Mouse (Mus musculus) heart, adult 8-10 months (tissue): ENCODE data around the gene Gpd2. TPM values are rescaled to one million over a fixed set of nuclear protein-coding genes. Genes with fewer than 3 reads are reported as not detected.
A peak's percentile ranks its signal among the peaks of the same experiment; 100 is the strongest.

Source experiments
- DNase-seq: peaks from one replicate; pipeline ENCODE4 v3.0.0; 2022; ENCODE audit warnings: low spot score
- total RNA-seq, 4 experiments: library from RNA; stranded (reverse); gene quantifications; 2 replicates each; pipeline ENCODE4 v1.2.4; 2022

The Gpd2 gene
- total RNA-seq, 4 experiments from 2014 or later: 14.4 to 17.9 (median 15.3) TPM

GRCm38 (mm10) chr2:57251636-57252317 lies 14.3 kb downstream of the Gpd2 start:
- no peak for DNase-seq

DNA sequence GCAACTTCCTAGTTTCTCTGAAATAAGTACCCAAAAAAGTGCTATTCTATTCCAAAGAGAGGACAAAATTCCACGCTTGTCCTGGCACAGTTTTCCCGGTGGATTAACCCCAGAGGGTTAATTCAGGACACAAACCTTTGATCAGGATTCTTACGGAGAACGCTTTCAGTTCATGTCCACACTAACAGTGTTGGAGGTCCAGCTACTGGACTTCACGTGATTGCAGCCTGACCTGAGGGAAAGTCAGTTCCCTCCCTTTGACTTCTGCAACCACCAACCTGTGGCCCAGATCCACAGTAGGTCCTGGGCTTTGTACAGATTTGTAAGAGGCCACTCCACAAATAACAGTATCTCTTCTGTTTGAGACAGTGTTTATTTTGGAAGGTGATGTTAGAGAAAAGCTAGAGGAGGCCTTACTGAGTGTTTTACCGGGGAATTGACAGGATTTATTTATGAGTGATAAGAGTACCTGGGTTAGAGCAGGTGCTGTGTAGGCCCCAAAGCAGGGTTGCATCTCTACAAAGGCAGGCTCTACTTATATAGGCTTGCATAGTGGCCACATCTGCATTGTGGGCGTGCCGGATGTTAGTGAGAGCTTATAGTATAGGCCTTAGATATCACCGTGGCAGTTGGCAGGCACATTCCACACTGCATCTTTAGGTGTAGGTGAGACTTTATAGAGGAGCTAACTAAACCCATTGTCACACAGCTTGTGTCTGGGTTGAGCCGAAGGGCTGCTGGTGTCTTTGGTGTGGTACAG lies 15.3 kb downstream of the Gpd2 start:
- DNase-seq: no peak

- no peak for DNase-seq
Observed at GRCm38 (mm10) chr2:57254267-57254666, 16.8 kb downstream of the Gpd2 start.

DNA sequence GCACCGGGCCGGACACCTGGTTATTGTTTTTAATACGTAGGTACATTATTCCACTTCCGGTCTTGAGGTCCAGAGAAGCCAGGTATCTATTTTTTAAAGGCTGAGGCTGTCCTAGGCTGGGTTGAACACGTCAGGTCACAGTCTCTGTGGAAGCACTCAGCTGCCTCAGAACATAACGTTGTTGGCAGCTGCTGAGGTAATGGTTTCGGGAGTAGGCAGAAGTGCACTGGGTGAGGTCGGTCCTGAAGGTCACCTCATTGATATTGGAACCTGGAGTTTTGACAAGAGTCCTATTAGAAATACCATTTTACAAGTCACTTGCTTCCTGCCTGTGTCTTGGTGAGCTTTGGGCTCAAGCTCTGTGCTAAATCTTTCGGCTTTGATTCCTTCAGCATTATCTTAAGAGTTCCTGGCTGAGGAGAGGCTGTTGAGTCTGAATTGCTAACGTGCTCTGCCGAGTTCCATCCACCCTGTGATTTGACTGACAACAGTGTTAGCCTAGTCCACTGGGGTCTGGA lies 17.8 kb downstream of the Gpd2 start:
- no peak for DNase-seq

DNA sequence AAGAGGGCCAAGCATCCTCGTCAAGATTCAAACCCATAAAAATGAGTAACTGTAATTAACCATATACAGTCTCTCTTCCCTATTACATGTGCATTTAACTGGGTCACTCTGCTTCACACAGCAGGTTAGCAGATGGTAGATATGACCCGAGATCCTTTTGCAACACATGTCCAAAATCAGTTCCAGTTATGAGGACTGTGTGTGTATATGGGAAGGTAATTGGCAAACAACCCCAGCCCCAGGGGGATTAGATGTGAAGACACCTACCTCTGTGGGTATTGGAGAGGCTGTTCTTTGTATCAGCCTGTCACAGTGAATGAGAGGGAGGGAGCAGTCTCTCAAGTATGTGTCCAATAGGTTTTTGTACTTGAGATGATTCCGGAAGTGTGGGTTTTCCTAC lies 18.4 kb downstream of the Gpd2 start:
- DNase-seq: no peak

GRCm38 (mm10) chr2:57256459-57256858 lies 19.0 kb downstream of the Gpd2 start:
- no peak for DNase-seq

DNA sequence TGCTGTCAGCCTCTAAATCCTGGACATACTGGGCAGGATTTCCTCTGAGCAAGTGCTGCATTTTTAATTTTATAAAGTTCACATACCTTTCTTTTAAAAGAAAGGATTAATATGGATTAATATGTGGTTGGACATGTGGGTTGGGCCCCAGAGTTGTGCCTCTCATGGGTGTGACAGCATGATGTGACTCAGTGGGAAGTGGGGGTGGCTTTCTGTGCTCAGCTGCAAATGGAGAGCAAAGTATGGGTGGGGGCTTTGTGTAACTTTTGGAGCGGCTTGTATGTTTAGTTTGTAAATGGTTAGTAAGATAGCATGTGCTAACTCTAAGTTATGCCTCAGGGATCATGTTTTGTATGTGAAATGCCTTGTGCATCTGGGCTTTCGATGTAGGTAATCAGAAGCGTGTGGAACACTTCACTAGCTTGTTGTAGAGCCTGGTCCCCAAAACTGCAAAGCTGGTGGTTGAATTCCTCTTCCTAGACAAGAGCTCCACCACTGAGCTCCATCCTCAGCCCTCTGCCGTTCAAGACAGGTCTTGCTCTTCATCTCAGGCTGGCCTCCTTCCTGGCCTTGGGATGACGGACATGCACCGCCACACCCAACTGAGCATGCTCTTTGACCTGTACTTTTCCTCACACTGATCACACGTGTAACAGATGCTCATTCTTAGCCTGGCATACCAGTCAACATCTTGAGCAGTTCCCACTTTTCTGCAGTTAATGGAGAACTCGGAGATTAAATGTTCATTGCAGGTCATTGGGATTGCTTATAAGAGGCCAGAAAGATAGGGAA lies 24.0 kb downstream of the Gpd2 start:
- DNase-seq: no peak

DNA sequence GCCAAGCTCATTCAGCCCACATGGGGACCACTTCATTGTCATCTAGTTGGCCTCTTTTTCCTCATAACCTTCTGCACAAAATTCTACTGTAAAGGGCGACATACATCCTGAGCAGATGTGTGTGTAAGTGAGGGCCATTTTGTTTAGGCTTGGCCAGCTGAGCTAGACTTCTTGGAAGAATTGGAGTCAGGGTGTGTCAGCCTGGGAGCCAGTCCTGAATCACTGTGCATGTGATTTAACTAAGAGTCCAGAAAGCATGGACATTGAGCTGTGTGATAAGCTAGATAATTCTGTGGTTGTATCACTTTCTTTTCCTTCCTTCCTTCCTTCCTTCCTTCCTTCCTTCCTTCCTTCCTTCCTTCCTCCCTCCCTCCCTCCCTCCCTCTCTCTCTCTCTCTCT lies 26.0 kb downstream of the Gpd2 start:
- DNase-seq: no peak

GRCm38 (mm10) chr2:57264912-57265311 lies 27.5 kb downstream of the Gpd2 start:
- DNase-seq: no peak

- DNase-seq: no peak
Observed at GRCm38 (mm10) chr2:57266679-57267393, 29.4 kb downstream of the Gpd2 start.

DNA sequence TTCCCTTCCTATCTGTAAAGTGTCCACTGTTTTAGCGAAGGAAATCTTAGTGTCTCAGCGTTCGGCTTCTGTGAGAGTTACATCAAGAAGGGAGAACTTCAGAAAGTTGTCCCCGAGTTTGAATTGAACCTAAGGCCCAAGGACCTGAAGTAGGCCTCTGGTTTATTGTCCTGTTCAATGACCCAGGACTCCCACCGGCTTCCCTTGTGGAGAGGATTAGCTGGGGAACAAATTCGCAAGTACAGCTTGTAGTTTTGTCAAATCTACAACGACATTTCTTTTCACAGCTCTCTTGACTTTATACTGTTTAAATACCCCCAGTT lies 29.9 kb downstream of the Gpd2 start:
- no peak for DNase-seq

GRCm38 (mm10) chr2:57267896-57268295 lies 30.5 kb downstream of the Gpd2 start:
- no peak for DNase-seq

GRCm38 (mm10) chr2:57268839-57269238 lies 31.4 kb downstream of the Gpd2 start:
- DNase-seq: no peak

DNA sequence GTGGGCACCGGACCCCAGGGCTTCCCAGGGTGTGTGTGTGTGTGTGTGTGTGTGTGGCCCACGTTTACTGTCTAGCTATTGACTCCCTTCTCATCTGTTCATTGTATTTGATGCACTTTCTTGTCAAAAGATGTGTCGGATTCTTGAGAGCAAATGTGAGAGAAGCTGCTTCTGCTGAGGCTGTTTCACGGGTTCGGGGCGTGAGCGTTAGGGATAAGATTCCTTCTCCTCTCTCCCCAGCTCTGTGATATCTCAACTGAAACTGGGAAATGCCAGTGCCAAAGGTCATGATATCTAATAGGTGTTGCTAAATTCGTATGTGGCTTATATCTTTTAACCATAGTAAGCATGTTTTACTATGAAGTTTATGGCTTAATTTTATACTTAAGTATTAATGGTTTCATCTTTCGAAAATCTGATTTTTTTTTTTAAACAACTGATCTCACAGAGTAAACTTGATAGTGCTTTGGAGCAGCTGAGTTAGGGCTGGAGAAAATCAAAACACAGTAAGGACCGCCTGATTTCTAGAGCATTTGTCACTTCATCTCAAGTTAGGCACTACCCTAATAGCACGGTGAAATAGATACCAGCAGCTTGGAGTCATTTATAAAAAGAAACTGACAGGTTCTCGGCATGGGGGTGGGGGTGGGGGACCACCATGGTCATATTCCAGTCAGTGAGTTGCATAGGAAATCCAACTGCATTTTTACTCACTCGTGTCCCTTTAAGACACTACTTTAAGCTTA lies 32.4 kb downstream of the Gpd2 start:
- DNase-seq: no peak

DNA sequence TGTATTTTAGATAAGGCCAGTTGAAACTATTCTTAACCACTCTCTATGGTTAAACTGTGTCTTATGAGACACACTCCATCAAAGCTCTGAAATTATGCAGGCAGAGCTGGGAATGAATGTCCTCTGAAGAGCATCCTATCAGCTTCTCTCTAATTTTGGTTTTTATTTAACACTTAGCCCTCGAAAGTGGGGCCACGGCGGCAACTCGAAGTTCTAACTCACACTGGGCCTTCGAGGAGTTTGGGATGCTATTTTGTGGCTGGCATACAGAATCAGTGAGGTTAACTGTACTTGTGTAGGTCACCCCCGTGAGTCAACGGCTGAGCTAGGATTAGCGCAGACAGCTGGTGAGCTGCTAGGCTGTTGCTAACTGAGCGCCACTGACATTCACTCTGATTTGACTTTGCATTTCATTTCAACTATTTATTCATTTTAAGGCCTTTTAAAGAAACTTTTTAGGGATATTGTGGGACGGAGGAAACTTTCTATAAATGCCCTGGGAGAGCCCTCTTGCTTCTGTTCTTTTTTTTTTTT lies 42.8 kb downstream of the Gpd2 start:
- DNase-seq: no peak

- DNase-seq: no peak
Observed at GRCm38 (mm10) chr2:57283791-57284190, 46.4 kb downstream of the Gpd2 start.

GRCm38 (mm10) chr2:57285197-57285596 lies 47.8 kb downstream of the Gpd2 start:
- no peak for DNase-seq

GRCm38 (mm10) chr2:57287986-57288385 lies 50.6 kb downstream of the Gpd2 start:
- no peak for DNase-seq

DNA sequence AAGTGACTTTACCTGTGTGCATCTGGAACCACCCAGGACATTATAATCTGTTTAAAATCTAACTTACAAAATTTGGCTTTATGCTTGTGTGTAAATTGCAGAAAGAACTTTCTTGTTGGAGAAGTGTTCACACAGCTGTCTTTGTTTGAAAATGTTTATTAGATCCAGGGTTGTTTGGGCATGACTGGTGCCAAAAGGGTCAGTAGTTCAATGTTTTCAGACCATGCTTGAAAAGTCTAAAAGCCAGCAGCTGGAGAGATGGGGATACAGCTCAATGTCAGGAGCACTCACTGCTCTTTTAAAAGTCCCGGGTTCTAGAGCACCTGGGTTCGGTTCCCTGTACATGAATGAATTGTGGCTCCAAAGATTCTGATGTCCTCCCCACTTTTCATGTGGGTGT lies 56.1 kb downstream of the Gpd2 start:
- DNase-seq: no peak

- DNase-seq: no peak
Observed at GRCm38 (mm10) chr2:57296069-57296468, 58.6 kb downstream of the Gpd2 start.

- peak; percentile 14 for DNase-seq
Observed at GRCm38 (mm10) chr2:57297226-57297625, 59.8 kb downstream of the Gpd2 start.
